Mouse (Mus musculus) lung, postnatal 14 days (tissue): ENCODE measurements around the gene Kdm4b.

Experiments
- DNase-seq: peaks from one replicate; pipeline ENCODE4 v3.0.0; 2021

Gene Kdm4b

GRCm38 (mm10) chr17:56350694-56351093, 24.8 kb downstream of the Kdm4b start:
- DNase-seq: peak; percentile 91

- DNase-seq: peak; percentile 80
Observed at GRCm38 (mm10) chr17:56356921-56357885, 31.3 kb downstream of the Kdm4b start.

GRCm38 (mm10) chr17:56359183-56359725, 33.4 kb downstream of the Kdm4b start:
- DNase-seq: no peak

- DNase-seq: no peak
Observed at GRCm38 (mm10) chr17:56359864-56360263, 34.0 kb downstream of the Kdm4b start.

GRCm38 (mm10) chr17:56360451-56360850, 34.6 kb downstream of the Kdm4b start:
- DNase-seq: no peak

GRCm38 (mm10) chr17:56361542-56361941, 35.7 kb downstream of the Kdm4b start:
- DNase-seq: no peak

- DNase-seq: no peak
Observed at GRCm38 (mm10) chr17:56365791-56366673, 40.2 kb downstream of the Kdm4b start.

- no peak for DNase-seq
Observed at GRCm38 (mm10) chr17:56368291-56368790, 42.5 kb downstream of the Kdm4b start.

GRCm38 (mm10) chr17:56370090-56370489, 44.2 kb downstream of the Kdm4b start:
- no peak for DNase-seq

GRCm38 (mm10) chr17:56371029-56371660, 45.3 kb downstream of the Kdm4b start:
- no peak for DNase-seq

GRCm38 (mm10) chr17:56372109-56372508, 46.2 kb downstream of the Kdm4b start:
- DNase-seq: no peak

GRCm38 (mm10) chr17:56373136-56374034, 47.5 kb downstream of the Kdm4b start:
- peak; percentile 17 for DNase-seq

- peak; percentile 23 for DNase-seq
Observed at GRCm38 (mm10) chr17:56374851-56375250, 49.0 kb downstream of the Kdm4b start.

GRCm38 (mm10) chr17:56379281-56379834, 53.5 kb downstream of the Kdm4b start:
- DNase-seq: no peak

- DNase-seq: no peak
Observed at GRCm38 (mm10) chr17:56380286-56380685, 54.4 kb downstream of the Kdm4b start.

GRCm38 (mm10) chr17:56381183-56381582, 55.3 kb downstream of the Kdm4b start:
- no peak for DNase-seq

GRCm38 (mm10) chr17:56382997-56383396, 57.1 kb downstream of the Kdm4b start:
- DNase-seq: no peak

- DNase-seq: no peak
Observed at GRCm38 (mm10) chr17:56384903-56385302, 59.0 kb downstream of the Kdm4b start.

- no peak for DNase-seq
Observed at GRCm38 (mm10) chr17:56387612-56388011, 61.8 kb downstream of the Kdm4b start.

- no peak for DNase-seq
Observed at GRCm38 (mm10) chr17:56393238-56393637, 67.4 kb downstream of the Kdm4b start.

GRCm38 (mm10) chr17:56393889-56394288, 68.0 kb downstream of the Kdm4b start:
- no peak for DNase-seq
